ENCODE assay signal across 15 mouse cellular contexts in the genomic region with DNA sequence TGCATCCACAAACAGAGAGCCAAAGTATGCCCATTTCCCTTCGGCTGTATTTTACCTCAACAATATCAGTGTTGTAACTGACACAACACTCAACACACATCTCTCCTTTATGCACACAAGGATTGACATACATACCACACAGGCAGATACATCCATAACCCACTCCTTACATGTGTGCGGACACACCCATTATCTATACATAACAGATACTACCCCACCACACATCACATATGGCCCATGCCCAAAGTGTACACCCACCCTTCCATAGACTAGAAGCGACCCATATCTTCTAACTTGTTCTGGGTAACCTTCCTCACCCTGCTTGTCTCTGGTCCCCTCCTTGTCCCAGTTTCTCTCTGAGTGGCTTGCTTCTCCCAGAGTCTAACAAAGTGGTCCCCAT.
"Had no signal": no experiment of that assay in that cellular context is flagged by ENCODE, and none has a peak within 500 bp of the region (broad histone marks: within the 10 kb centered on the region; RNA-seq: fewer than 3 reads in every experiment).

No protein-coding gene starts in this region.

- H3K9ac ChIP-seq: limb, embryonic 12.5 days; limb, embryonic 15.5 days had no signal

- DNase-seq: kidney, adult 18-20 months; kidney, adult 9 months; kidney, postnatal 14 days; kidney, postnatal 4 days; left cerebral cortex, postnatal 4 days; lung, adult 2 months; lung, postnatal 14 days; lung, postnatal 4 days; midbrain, embryonic 14.5 days; thymus, adult 18-20 months; thymus, postnatal 14 days; thymus, postnatal 4 days had no signal

- H3K9me3 ChIP-seq: limb, embryonic 12.5 days; limb, embryonic 15.5 days had no signal

- H3K4me3 ChIP-seq: limb, embryonic 12.5 days; limb, embryonic 15.5 days had no signal

- H3K27ac ChIP-seq: limb, embryonic 12.5 days; limb, embryonic 15.5 days had no signal

- H3K36me3 ChIP-seq: limb, embryonic 12.5 days; limb, embryonic 15.5 days had no signal

- H3K4me2 ChIP-seq: limb, embryonic 12.5 days; limb, embryonic 15.5 days; midbrain, embryonic 11.5 days had no signal

- H3K4me1 ChIP-seq: limb, embryonic 12.5 days; limb, embryonic 15.5 days had no signal

- H3K27me3 ChIP-seq: limb, embryonic 12.5 days; limb, embryonic 15.5 days had no signal
